Mouse (Mus musculus) limb, embryonic 14.5 days (tissue): Measurements from ENCODE around the gene Irak4. TPM values are rescaled to one million over a fixed set of nuclear protein-coding genes. Genes with fewer than 3 reads are reported as not detected.

Experiments used
- ATAC-seq: fragments of 200-750 bp; cut with Nextera tagmentation; 2 replicates; pipeline ENCODE4 v1.8.0; 2017; ENCODE audit warnings: low read depth, moderate number of reproducible peaks, moderate TSS enrichment; ENCODE audit not compliant: low FRiP score
- DNase-seq: peaks from one replicate; pipeline ENCODE4 v3.0.0-alpha.2; 2015; ENCODE audit warnings: low spot score
- H3K27ac ChIP-seq: fragments of 300-500 bp; sonication (generic); replicated peaks from 2 replicates; pipeline ENCODE4 v1.5.1; 2014; ENCODE audit warnings: low read depth, mild to moderate bottlenecking, low read length, moderate library complexity, mixed read lengths
- H3K27me3 ChIP-seq: fragments of 300-500 bp; sonication (generic); 2 replicates; pipeline ENCODE4 v1.6.1; 2014; ENCODE audit warnings: low read length, mixed read lengths; ENCODE audit not compliant: control insufficient read depth, insufficient read depth
- H3K36me3 ChIP-seq: fragments of 300-500 bp; sonication (generic); 2 replicates; pipeline ENCODE4 v1.6.1; 2014; ENCODE audit warnings: mild to moderate bottlenecking, low read length, moderate library complexity, mixed read lengths; ENCODE audit not compliant: control insufficient read depth, insufficient read depth
- H3K4me1 ChIP-seq: fragments of 300-500 bp; sonication (generic); 2 replicates; pipeline ENCODE4 v1.6.1; 2014; ENCODE audit warnings: antibody characterized with exemption, low read length, mixed read lengths; ENCODE audit not compliant: control insufficient read depth, insufficient read depth
- H3K4me2 ChIP-seq: fragments of 300-500 bp; sonication (generic); replicated peaks from 2 replicates; pipeline ENCODE4 v1.6.1; 2014; ENCODE audit warnings: low read depth, mild to moderate bottlenecking, low read length, moderate library complexity; ENCODE audit not compliant: severe bottlenecking
- H3K4me3 ChIP-seq: fragments of 300-500 bp; sonication (generic); replicated peaks from 2 replicates; pipeline ENCODE4 v1.5.1; 2014; ENCODE audit warnings: low read length
- H3K9ac ChIP-seq: fragments of 300-500 bp; sonication (generic); 2 replicates; pipeline ENCODE4 v1.6.1; 2014; ENCODE audit warnings: mild to moderate bottlenecking, low read depth, low read length, moderate library complexity; ENCODE audit not compliant: severe bottlenecking
- H3K9me3 ChIP-seq: fragments of 300-500 bp; sonication (generic); 2 replicates; pipeline ENCODE4 v1.6.1; 2016; ENCODE audit warnings: low read length; ENCODE audit not compliant: control insufficient read depth
- POLR2A ChIP-seq: fragments of 200-500 bp; IDR thresholded peaks from 2 replicates; pipeline ENCODE4 v1.8.0; 2012; ENCODE audit warnings: inconsistent platforms, mild to moderate bottlenecking, moderate library complexity, borderline replicate concordance; ENCODE audit not compliant: insufficient read depth, insufficient read length; ENCODE audit errors: extremely low read depth
- WGBS: fragments of 180-500 bp; shearing (Covaris S2); extraction: QIAGEN DNeasy Blood & Tissue Kit; methylation state at CpG from one replicate; pipeline ENCODE4 v1.1.7; 2014; 5-methylcytosine and 5-hydroxymethylcytosine counted together
- polyA plus RNA-seq, 2 experiments: library from polyadenylated mRNA; depleted of rRNA in 1 of 2; stranded (reverse) in 1 of 2; unstranded in 1 of 2; fragments of >200 nt; fragmentation: Nextera tagmentation in 1 of 2; extraction: Ambion mirVana in 1 of 2; gene quantifications; 2 replicates each; pipeline versions ENCODE4 v1.2.1 to v1.2.3; 2012 to 2014

Irak4 gene
- polyA plus RNA-seq, 2 experiments, result 5.2 to 5.6 TPM

DNA sequence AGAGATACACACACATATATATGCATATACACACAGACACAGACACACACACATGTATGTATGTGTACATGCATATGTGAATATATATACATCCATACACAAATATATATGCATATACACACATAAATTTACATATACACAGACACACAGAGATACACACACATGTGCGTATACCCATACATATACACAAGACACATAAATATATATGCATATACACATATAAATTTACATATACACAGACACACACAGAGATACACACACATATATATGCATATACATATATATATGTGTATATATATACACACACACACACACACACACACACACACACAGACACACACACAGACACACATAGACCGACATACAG is 85.0 kb downstream of the Irak4 start:
- DNase-seq (no peak), ATAC-seq (no peak)
- Histone ChIP-seq H3K4me2 (peak overlapping the region; percentile 98), H3K27ac (no peak overlapping the region), H3K27me3 (peaks cover 6% of the 10 kb centered on the region), H3K36me3 (no peaks in the 10 kb centered on the region), H3K4me3 (peak overlapping the region; percentile 62), H3K4me1 (no peaks in the 10 kb centered on the region), H3K9ac (peak overlapping the region; percentile 78), H3K9me3 (no peaks in the 10 kb centered on the region)
- WGBS, result 45% methylated on average over 2 of the region's 2 CpGs
- TF ChIP-seq POLR2A, result no peak

DNA sequence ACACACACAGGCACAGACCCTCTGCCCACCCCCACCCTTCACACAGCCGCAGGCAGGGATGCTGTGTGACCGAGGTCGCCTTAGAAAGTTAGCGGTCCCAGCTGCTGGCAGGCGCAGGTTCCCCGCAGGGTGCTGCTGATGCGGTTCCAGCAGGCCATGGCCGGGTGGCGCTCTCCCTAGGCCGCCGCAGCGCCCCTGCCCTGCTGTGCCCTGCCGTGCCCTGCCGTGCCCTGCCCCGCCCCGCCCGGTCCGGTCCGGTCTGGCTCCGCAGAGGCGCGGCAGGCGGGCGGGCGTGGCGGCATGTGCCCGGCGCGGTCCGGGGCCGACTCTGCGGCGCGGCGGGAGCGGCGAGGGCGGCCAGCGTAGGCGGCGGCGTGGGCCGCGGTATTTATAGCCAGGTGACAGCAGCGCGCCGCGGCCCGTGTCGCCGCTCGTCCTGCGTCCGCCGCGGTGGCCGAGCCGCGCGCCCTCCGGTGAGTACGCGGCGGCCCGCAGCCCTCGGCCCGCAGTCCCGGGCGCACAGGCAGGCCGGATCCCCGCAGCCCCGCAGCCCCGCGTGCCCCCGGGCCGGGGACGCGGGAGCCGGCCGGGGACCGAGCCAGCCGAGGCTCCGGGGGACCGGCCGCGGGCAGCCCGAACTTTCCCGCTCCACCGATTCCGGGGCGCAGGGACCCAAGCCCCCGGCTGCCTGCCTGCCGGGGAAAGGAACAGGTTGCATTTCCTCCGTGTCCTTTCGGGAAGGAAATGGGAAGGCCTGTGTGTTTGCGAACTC is 85.6 kb downstream of the Irak4 start, which contains the start of gene Tmem117:
Gene Tmem117 (plus strand): TSS at position 403 of the 772 bp plus-strand sequence.
- Histone ChIP-seq H3K27ac (no peak within 1 kb of the TSS), H3K4me2 (peak within 1 kb of the TSS; percentile 98), H3K27me3 (peaks cover 6% of the 10 kb centered on the region), H3K9me3 (no peaks in the 10 kb centered on the region), H3K9ac (peak within 1 kb of the TSS; percentile 78), H3K4me3 (peak within 1 kb of the TSS; percentile 62), H3K36me3 (no peaks in the 10 kb centered on the region), H3K4me1 (no peaks in the 10 kb centered on the region)
- WGBS, result under 1% methylated on average over 56 of the region's 96 CpGs
- TF ChIP-seq POLR2A, result no peak
- ATAC-seq (peak; percentile 71), DNase-seq (no peak)

DNA sequence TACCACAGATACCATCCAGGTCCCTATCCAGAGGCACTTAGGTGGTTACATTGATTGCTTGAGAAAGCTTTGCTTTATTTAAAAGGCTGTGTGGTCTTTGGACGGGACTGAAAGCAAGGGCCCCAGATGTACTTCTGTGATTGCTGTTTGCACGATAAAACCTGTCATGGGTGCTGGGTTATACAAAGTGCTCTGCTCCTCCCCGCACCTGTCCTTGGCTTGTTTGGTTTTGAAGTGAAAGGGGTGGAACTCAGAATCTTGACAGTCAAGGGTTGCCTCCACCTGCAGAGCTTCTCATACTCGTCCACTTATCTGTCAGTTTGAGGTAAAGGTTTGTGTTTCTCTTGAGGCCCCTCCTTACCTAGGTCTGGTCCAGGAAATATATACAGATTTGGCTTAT is 87.1 kb downstream of the Irak4 start:
- Histone ChIP-seq H3K4me1 (no peaks in the 10 kb centered on the region), H3K4me2 (no peak overlapping the region), H3K27me3 (peaks cover 6% of the 10 kb centered on the region), H3K9ac (no peak overlapping the region), H3K36me3 (no peaks in the 10 kb centered on the region), H3K27ac (no peak overlapping the region), H3K9me3 (no peaks in the 10 kb centered on the region), H3K4me3 (no peak overlapping the region)
- TF ChIP-seq POLR2A, result no peak
- DNase-seq (no peak), ATAC-seq (no peak)
- 80% methylated on average over 4 of the region's 4 CpGs for whole genome bisulfite sequencing

Other genes starting within 250 kb of the Irak4 start
- 6.3 and 7.3 TPM in 2 replicates for gene Adamts20, start 78.2 kb upstream of the Irak4 start, polyA plus RNA-seq (2012; rRNA removed)
- gene Adamts20, start 78.2 kb upstream of the Irak4 start, polyA plus RNA-seq (2014; fragmentation: Nextera tagmentation; extraction: Ambion mirVana), result 5.7 and 5.8 TPM in 2 replicates
- gene Pus7l, start 96 bp upstream of the Irak4 start, polyA plus RNA-seq (2012; rRNA removed), result 8.4 and 8.7 TPM in 2 replicates
- gene Pus7l, start 96 bp upstream of the Irak4 start, polyA plus RNA-seq (2014; fragmentation: Nextera tagmentation; extraction: Ambion mirVana), result 8.8 and 10.2 TPM in 2 replicates
- 37.7 and 40.2 TPM in 2 replicates for gene Twf1, start 46.2 kb downstream of the Irak4 start, polyA plus RNA-seq (2012; rRNA removed)
- 78.1 and 79.3 TPM in 2 replicates for gene Twf1, start 46.2 kb downstream of the Irak4 start, polyA plus RNA-seq (2014; fragmentation: Nextera tagmentation; extraction: Ambion mirVana)
- 1.7 and 1.9 TPM in 2 replicates for gene Tmem117, start 85.6 kb downstream of the Irak4 start, polyA plus RNA-seq (2012; rRNA removed)
- gene Tmem117, start 85.6 kb downstream of the Irak4 start, polyA plus RNA-seq (2014; fragmentation: Nextera tagmentation; extraction: Ambion mirVana), result 5.5 and 5.9 TPM in 2 replicates